Mouse (Mus musculus) CH12.LX (cell line): ENCODE results near the gene Tfr2. TPM values are rescaled to one million over a fixed set of nuclear protein-coding genes. Genes with fewer than 3 reads are reported as not detected.
"Not testable (repeated sequence)": the region's sequence is repeated elsewhere in the genome, so short reads cannot be mapped to it uniquely, and the experiment has no call there.

ENCODE experiments used
- DNase-seq: peaks from one replicate; pipeline ENCODE4 v3.0.0-alpha.2; 2013; ENCODE audit errors: extremely low read depth
- H3K27ac ChIP-seq: 2 replicates; pipeline ENCODE4 v1.5.1; 2012; ENCODE audit warnings: low read depth, mild to moderate bottlenecking, control low read depth, moderate library complexity; ENCODE audit not compliant: insufficient read depth
- H3K27me3 ChIP-seq: replicated peaks from 2 replicates; pipeline ENCODE3; 2012; ENCODE audit warnings: inconsistent platforms
- H3K36me3 ChIP-seq, 2 experiments: replicated peaks in 1 of 2; 2 replicates each; pipeline versions ENCODE3 to v1.6.1; 2012; ENCODE audit warnings: inconsistent platforms in 1 of 2, low read length in 1 of 2, mild to moderate bottlenecking in 1 of 2, mixed read lengths in 1 of 2, moderate library complexity in 1 of 2; ENCODE audit not compliant: control insufficient read depth in 1 of 2, insufficient read depth in 1 of 2
- H3K4me1 ChIP-seq, 2 experiments: 2 replicates each; pipeline ENCODE4 v1.6.1; 2012; ENCODE audit warnings: inconsistent platforms in 1 of 2, moderate library complexity in 1 of 2; ENCODE audit not compliant: insufficient read depth in 2 of 2, control insufficient read depth in 1 of 2
- H3K4me2 ChIP-seq: 2 replicates; pipeline ENCODE4 v1.6.1; 2012; ENCODE audit warnings: low read depth, mild to moderate bottlenecking, control low read depth; ENCODE audit not compliant: poor library complexity, insufficient read depth, severe bottlenecking
- H3K4me3 ChIP-seq, 3 experiments: fragments of 150-350 bp in 1 of 3; sonication (generic) in 1 of 3; replicated peaks in 1 of 3; 2 replicates each; pipeline versions ENCODE3 to v1.5.1; 2011 to 2012; ENCODE audit warnings: low read depth in 2 of 3, low read length in 2 of 3, mild to moderate bottlenecking in 2 of 3, moderate library complexity in 2 of 3, control low read depth in 1 of 3, improper control_type of control experiment in 1 of 3, inconsistent platforms in 1 of 3, mixed read lengths in 1 of 3; ENCODE audit not compliant: poor library complexity in 1 of 3
- H3K79me2 ChIP-seq: replicated peaks from 2 replicates; pipeline ENCODE4 v1.6.1; 2012; ENCODE audit warnings: mild to moderate bottlenecking, moderate library complexity; ENCODE audit not compliant: control insufficient read depth, poor library complexity, insufficient read depth, severe bottlenecking; ENCODE audit errors: extremely low read depth
- H3K9ac ChIP-seq: 2 replicates; pipeline ENCODE4 v1.6.1; 2012; ENCODE audit warnings: low read depth, mild to moderate bottlenecking, control low read depth, moderate library complexity; ENCODE audit not compliant: insufficient read depth
- H3K9me3 ChIP-seq: replicated peaks from 2 replicates; pipeline ENCODE3; 2012; ENCODE audit warnings: low read length, inconsistent platforms, mixed read lengths
- CHD1 ChIP-seq: IDR thresholded peaks from 2 replicates; pipeline ENCODE4 v1.6.1; 2012; ENCODE audit warnings: low read depth, low read length, improper control_type of control experiment, inconsistent platforms
- CHD2 ChIP-seq: IDR thresholded peaks from 2 replicates; pipeline ENCODE4 v1.6.1; 2011; ENCODE audit warnings: low read length, improper control_type of control experiment
- CTCF ChIP-seq, 2 experiments: IDR thresholded peaks in 1 of 2; conservative IDR thresholded peaks in 1 of 2; 2 replicates each; pipeline ENCODE4 v1.5.1; 2011 to 2012; ENCODE audit warnings: low read depth in 2 of 2, low read length in 2 of 2, improper control_type of control experiment in 1 of 2, inconsistent platforms in 1 of 2, mild to moderate bottlenecking in 1 of 2, moderate library complexity in 1 of 2
- E2F4 ChIP-seq: IDR thresholded peaks from 2 replicates; pipeline ENCODE4 v1.6.1; 2011; ENCODE audit warnings: low read depth, low read length, improper control_type of control experiment; ENCODE audit not compliant: insufficient replicate concordance
- ETS1 ChIP-seq: conservative IDR thresholded peaks from 2 replicates; pipeline ENCODE4 v1.6.1; 2012; ENCODE audit warnings: low read depth, mild to moderate bottlenecking, inconsistent platforms, low read length, improper control_type of control experiment, moderate library complexity
- HCFC1 ChIP-seq: IDR thresholded peaks from 2 replicates; pipeline ENCODE4 v1.6.1; 2012; ENCODE audit warnings: low read depth, mild to moderate bottlenecking, inconsistent platforms, low read length, improper control_type of control experiment
- IRF4 ChIP-seq: IDR thresholded peaks from 2 replicates; pipeline ENCODE4 v1.6.1; 2014; ENCODE audit warnings: low read depth, mild to moderate bottlenecking, inconsistent platforms, low read length, improper control_type of control experiment
- MAFK ChIP-seq: IDR thresholded peaks from 2 replicates; pipeline ENCODE4 v1.6.1; 2011; ENCODE audit warnings: low read length, improper control_type of control experiment; ENCODE audit not compliant: insufficient replicate concordance
- MEF2A ChIP-seq: IDR thresholded peaks from 2 replicates; pipeline ENCODE4 v1.6.1; 2014; ENCODE audit warnings: low read depth, mild to moderate bottlenecking, inconsistent platforms, low read length, improper control_type of control experiment, borderline replicate concordance
- MYC ChIP-seq: IDR thresholded peaks from 2 replicates; pipeline ENCODE4 v1.6.1; 2011; ENCODE audit warnings: low read depth, mild to moderate bottlenecking, improper control_type of control experiment, low read length
- NELFE ChIP-seq: IDR thresholded peaks from 2 replicates; pipeline ENCODE4 v1.6.1; 2011; ENCODE audit warnings: low read depth, low read length, improper control_type of control experiment
- NRF1 ChIP-seq: IDR thresholded peaks from 2 replicates; pipeline ENCODE4 v1.6.1; 2014; ENCODE audit warnings: low read depth, mild to moderate bottlenecking, inconsistent platforms, low read length, improper control_type of control experiment, moderate library complexity
- PAX5 ChIP-seq: IDR thresholded peaks from 2 replicates; pipeline ENCODE4 v1.6.1; 2012; ENCODE audit warnings: low read length, inconsistent platforms, mixed read lengths
- POLR2AphosphoS2 ChIP-seq: IDR thresholded peaks from 2 replicates; pipeline ENCODE4 v1.6.1; 2011; ENCODE audit warnings: low read depth, low read length, improper control_type of control experiment
- TBP ChIP-seq: conservative IDR thresholded peaks from 2 replicates; pipeline ENCODE4 v1.6.1; 2011; ENCODE audit warnings: low read depth, low read length, improper control_type of control experiment
- TCF12 ChIP-seq: IDR thresholded peaks from 2 replicates; pipeline ENCODE4 v1.6.1; 2014; ENCODE audit warnings: low read depth, mild to moderate bottlenecking, inconsistent platforms, low read length, improper control_type of control experiment
- UBTF ChIP-seq: IDR thresholded peaks from 2 replicates; pipeline ENCODE4 v1.6.1; 2012; ENCODE audit warnings: low read depth, mild to moderate bottlenecking, inconsistent platforms, low read length, improper control_type of control experiment, moderate library complexity
- USF1 ChIP-seq: IDR thresholded peaks from 2 replicates; pipeline ENCODE4 v1.6.1; 2014; ENCODE audit warnings: low read depth, mild to moderate bottlenecking, inconsistent platforms, low read length, improper control_type of control experiment
- USF2 ChIP-seq: conservative IDR thresholded peaks from 2 replicates; pipeline ENCODE4 v1.6.1; 2011; ENCODE audit warnings: low read depth, low read length, improper control_type of control experiment
- ZKSCAN1 ChIP-seq: IDR thresholded peaks from 2 replicates; pipeline ENCODE4 v1.6.1; 2012; ENCODE audit warnings: low read depth, inconsistent platforms, low read length, improper control_type of control experiment, borderline replicate concordance
- dilution Hi-C: fragments of 300-500 bp; cut with MboI; formaldehyde crosslinking; loops from 2 replicates; pipeline ENCODE4 v1.14.3; 2020; ENCODE audit warnings: low sequenced_read_pairs; ENCODE audit not compliant: extremely low pct_unique_long_range_greater_than_20kb, extremely low pct_ligation_motif_present
- in situ Hi-C: fragments of 300-500 bp; cut with MboI; formaldehyde crosslinking; loops from 3 replicates; pipeline ENCODE4 v1.14.3; 2019; ENCODE audit warnings: low sequenced_read_pairs, low pct_ligation_motif_present, low pct_unique_long_range_greater_than_20kb, mixed read lengths
- polyA plus RNA-seq: library from polyadenylated mRNA; unstranded; fragments of >175 nt; gene quantifications from 2 replicates; pipeline ENCODE4 v1.2.1, GENCODE M21; 2012; ENCODE audit warnings: low read depth; ENCODE audit not compliant: insufficient read length
- total RNA-seq, 2 experiments: library from RNA; depleted of rRNA; stranded (reverse); fragments of 300-350 nt in 1 of 2; fragments of >200 nt in 1 of 2; gene quantifications; 2 replicates each; pipeline ENCODE4 v1.2.3; 2012 to 2014

Gene Tfr2
- total and polyA plus RNA-seq, 3 experiments: 0.67 to 2.2 (median 2.2) TPM

DNA sequence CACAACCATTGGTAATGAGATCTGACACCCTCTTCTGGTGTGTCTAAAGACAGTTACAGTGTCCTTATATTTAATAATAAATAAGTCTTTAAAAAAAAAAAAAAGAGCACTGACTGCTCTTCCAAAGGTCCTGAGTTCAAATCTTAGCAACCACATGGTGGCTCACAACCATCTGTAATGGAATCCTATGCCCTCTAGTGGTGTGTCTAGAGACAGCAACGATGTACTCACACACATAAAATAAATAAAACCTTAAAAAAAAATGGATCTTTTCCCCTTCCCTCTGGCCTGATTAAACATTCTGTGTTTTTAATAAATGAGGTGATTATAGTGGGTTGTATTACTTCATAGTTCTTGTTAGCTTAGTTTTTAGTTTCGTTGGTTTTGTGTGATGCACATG, 45.3 kb downstream of the Tfr2 start:
- H3K79me2 ChIP-seq, H3K27ac ChIP-seq, H3K9me3 ChIP-seq, in situ Hi-C loops, dilution Hi-C loops, H3K4me2 ChIP-seq, H3K9ac ChIP-seq, DNase-seq, H3K4me3 ChIP-seq, H3K36me3 ChIP-seq, H3K27me3 ChIP-seq: not testable (repeated sequence)
- TF ChIP-seq MYC (0 out of 2 replicates have a peak, but pooled peaks have one; percentile 31), CTCF (conservative IDR thresholded peaks at IDR 0.05 in 1 of 2, IDR thresholded peaks at IDR 0.05 in 1 of 2; ENCODE audit: low read depth in 2 of 2, low read length in 2 of 2) (peak in 1 of 2 experiments; percentile 43; a peak in 2 of 4 replicates)
- peaks cover 0 to 11% of the 10 kb centered on the region in 2 experiments; a peak in 2 of 4 replicates for H3K4me1 ChIP-seq

DNA sequence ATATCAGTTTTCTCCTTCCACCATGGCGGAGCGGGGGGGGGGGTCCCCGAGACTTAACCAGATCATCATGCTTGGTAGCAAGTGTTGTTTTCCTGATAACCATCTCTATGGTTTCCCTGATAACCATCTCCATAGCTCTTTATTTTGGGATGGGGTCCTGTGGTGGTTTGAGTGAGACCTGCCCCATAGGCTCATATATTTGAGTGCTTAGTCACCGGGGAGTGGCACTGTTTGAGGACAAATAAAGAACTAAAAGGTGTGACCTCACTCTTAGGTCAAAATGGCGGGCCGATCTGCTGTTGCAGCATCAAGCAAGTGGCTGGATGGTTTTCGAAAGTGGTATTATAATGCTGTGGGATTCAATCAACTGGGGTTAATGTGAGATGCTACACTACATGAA, 45.7 kb downstream of the Tfr2 start:
- no peak overlapping the region for H3K27ac ChIP-seq
- dilution Hi-C loops: no loop called here
- peaks cover 1% of the 10 kb centered on the region for H3K27me3 ChIP-seq

DNA sequence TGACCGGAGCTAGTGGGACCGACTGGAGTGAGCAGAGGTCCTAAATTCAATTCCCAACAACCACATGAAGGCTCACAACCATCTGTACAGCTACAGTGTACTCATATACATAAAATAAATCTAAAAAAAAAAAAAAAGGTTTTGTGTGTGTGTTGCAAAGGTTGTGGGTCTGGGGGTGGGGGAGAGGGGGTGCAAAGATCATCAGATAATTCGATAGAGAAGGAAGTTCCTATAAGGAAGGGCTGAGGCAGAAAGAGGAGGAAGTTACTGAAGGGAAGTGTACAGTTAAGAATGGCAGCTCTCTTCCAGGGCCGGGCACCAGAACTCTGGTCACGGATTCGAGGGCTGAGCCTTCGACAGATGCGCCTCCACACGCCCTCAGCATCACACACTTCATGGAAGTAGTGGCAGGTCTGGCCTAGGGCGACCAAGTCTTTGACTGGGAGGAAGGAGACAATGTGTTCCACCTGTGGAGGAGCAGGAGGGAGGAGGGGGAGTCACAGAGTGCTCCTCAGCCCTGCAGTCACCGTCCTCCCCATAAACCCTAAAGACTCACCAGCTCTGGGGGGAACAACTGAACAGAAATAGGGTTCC, 54.4 kb downstream of the Tfr2 start:
- H3K27ac ChIP-seq: no peak overlapping the region

More for the DNA sequence above, 45.7 kb downstream of the Tfr2 start:
- H3K9ac ChIP-seq: no peak overlapping the region
- no peak for TF ChIP-seq CHD1
- no peak for TF ChIP-seq NELFE
- no peak for TF ChIP-seq TCF12
- TF ChIP-seq HCFC1: no peak
- no peak for TF ChIP-seq TBP
- no peak for TF ChIP-seq CTCF (conservative IDR thresholded peaks at IDR 0.05 in 1 of 2, IDR thresholded peaks at IDR 0.05 in 1 of 2; ENCODE audit: low read depth in 2 of 2, low read length in 2 of 2)
- TF ChIP-seq MAFK: no peak
- TF ChIP-seq ZKSCAN1: no peak
- TF ChIP-seq POLR2AphosphoS2: no peak
- TF ChIP-seq UBTF: no peak
- no peak for TF ChIP-seq MEF2A
- TF ChIP-seq E2F4: no peak
- TF ChIP-seq IRF4: no peak
- TF ChIP-seq ETS1: no peak
- no peak for TF ChIP-seq MYC
- TF ChIP-seq PAX5: no peak
- no peak for TF ChIP-seq CHD2
- no peak for TF ChIP-seq USF1
- TF ChIP-seq USF2: no peak
- H3K4me2 ChIP-seq: no peak overlapping the region
- peaks cover 0 to 2% of the 10 kb centered on the region in 2 experiments for H3K36me3 ChIP-seq
- no peak for DNase-seq
- H3K9me3 ChIP-seq: no peaks in the 10 kb centered on the region
- no peak overlapping the region for H3K4me3 ChIP-seq
- H3K4me1 ChIP-seq: peaks cover 0 to 8% of the 10 kb centered on the region in 2 experiments; a peak in 2 of 4 replicates
- no peaks in the 10 kb centered on the region for H3K79me2 ChIP-seq
- in situ Hi-C loops: no loop called here

More for the DNA sequence above, 54.4 kb downstream of the Tfr2 start:
- Histone ChIP-seq H3K36me3 (no peaks in the 10 kb centered on the region), H3K4me2 (no peak overlapping the region), H3K4me1 (peaks cover 3 to 8% of the 10 kb centered on the region in 2 experiments), H3K9ac (no peak overlapping the region), H3K27me3 (peaks cover 1% of the 10 kb centered on the region), H3K79me2 (no peaks in the 10 kb centered on the region), H3K4me3 (no peak overlapping the region), H3K9me3 (peaks cover 2% of the 10 kb centered on the region)
- no peak for DNase-seq
- TF ChIP-seq E2F4 (no peak), NRF1 (no peak), NELFE (no peak)
- dilution Hi-C loops (no loop called here), in situ Hi-C loops (no loop called here)
